Mouse (Mus musculus): Measurements from ENCODE around the gene Rbm43. TPM values are rescaled to one million over a fixed set of nuclear protein-coding genes. Genes with fewer than 3 reads are reported as not detected.

Rbm43 gene
- total and polyA plus RNA-seq, 2 experiments = 2.3 to 6.1 TPM

GRCm38 (mm10) chr2:51972142-51972541 lies 37.2 kb upstream of the Rbm43 start:
- Histone ChIP-seq H3K36me3 (ENCODE audit: control insufficient read depth, insufficient read depth, low read length) (no peaks in the 10 kb centered on the region), H3K27me3 (ENCODE audit: control insufficient read depth, insufficient read depth, low read length) (no peaks in the 10 kb centered on the region), H3K4me3 (ENCODE audit: insufficient read depth, low read depth, low read length) (peak overlapping the region; percentile 52), H3K79me2 (ENCODE audit: control insufficient read depth, insufficient read depth, low read length) (no peaks in the 10 kb centered on the region; the same call in 1 of the 2 replicates), H3K9ac (ENCODE audit: low read depth, low read length) (peak overlapping the region; percentile 51), H3K27ac (replicated peaks; ENCODE audit: insufficient read depth, low read depth, low read length) (peak overlapping the region; percentile 87), H3K4me1 (ENCODE audit: control insufficient read depth, insufficient read depth, low read length) (peaks cover 4% of the 10 kb centered on the region; the same call in 1 of the 2 replicates)
- TF ChIP-seq CTCF (IDR thresholded peaks at IDR 0.05; ENCODE audit: low read depth, low read length) (no peak), POLR2A (IDR thresholded peaks at IDR 0.05; ENCODE audit: extremely low read depth, insufficient read depth, low read length) (no peak)
- DNase-seq (ENCODE audit: extremely low read depth, low read depth, low spot score) = peak; percentile 66
- WGBS = 3% methylated on average over 5 of the region's 5 CpGs

GRCm38 (mm10) chr2:51970897-51971296 lies 35.9 kb upstream of the Rbm43 start:
- 79% methylated on average over 4 of the region's 4 CpGs for WGBS
- no peak overlapping the region for H3K4me3 ChIP-seq (ENCODE audit: insufficient read depth, low read depth, low read length)
- H3K27me3 ChIP-seq (ENCODE audit: control insufficient read depth, insufficient read depth, low read length) = no peaks in the 10 kb centered on the region
- no peaks in the 10 kb centered on the region; the same call in 1 of the 2 replicates for H3K79me2 ChIP-seq (ENCODE audit: control insufficient read depth, insufficient read depth, low read length)
- no peak overlapping the region for H3K9ac ChIP-seq (ENCODE audit: low read depth, low read length)
- H3K27ac ChIP-seq (replicated peaks; ENCODE audit: insufficient read depth, low read depth, low read length) = no peak overlapping the region
- peaks cover 4% of the 10 kb centered on the region; the same call in 1 of the 2 replicates for H3K4me1 ChIP-seq (ENCODE audit: control insufficient read depth, insufficient read depth, low read length)
- no peak for TF ChIP-seq POLR2A (IDR thresholded peaks at IDR 0.05; ENCODE audit: extremely low read depth, insufficient read depth, low read length)
- no peak for TF ChIP-seq CTCF (IDR thresholded peaks at IDR 0.05; ENCODE audit: low read depth, low read length)
- H3K36me3 ChIP-seq (ENCODE audit: control insufficient read depth, insufficient read depth, low read length) = no peaks in the 10 kb centered on the region
- peak; percentile 48 for DNase-seq (ENCODE audit: extremely low read depth, low read depth, low spot score)

GRCm38 (mm10) chr2:51967288-51967687 lies 32.3 kb upstream of the Rbm43 start:
- Histone ChIP-seq H3K36me3 (ENCODE audit: control insufficient read depth, insufficient read depth, low read length) (no peaks in the 10 kb centered on the region), H3K79me2 (ENCODE audit: control insufficient read depth, insufficient read depth, low read length) (peaks cover 4% of the 10 kb centered on the region; the same call in 1 of the 2 replicates), H3K27ac (replicated peaks; ENCODE audit: insufficient read depth, low read depth, low read length) (no peak overlapping the region), H3K4me1 (ENCODE audit: control insufficient read depth, insufficient read depth, low read length) (peaks cover 2% of the 10 kb centered on the region; the same call in 1 of the 2 replicates), H3K9ac (ENCODE audit: low read depth, low read length) (no peak overlapping the region), H3K27me3 (ENCODE audit: control insufficient read depth, insufficient read depth, low read length) (no peaks in the 10 kb centered on the region), H3K4me3 (ENCODE audit: insufficient read depth, low read depth, low read length) (no peak overlapping the region)
- DNase-seq (ENCODE audit: extremely low read depth, low read depth, low spot score) = no peak
- TF ChIP-seq POLR2A (IDR thresholded peaks at IDR 0.05; ENCODE audit: extremely low read depth, insufficient read depth, low read length) (no peak), CTCF (IDR thresholded peaks at IDR 0.05; ENCODE audit: low read depth, low read length) (no peak)
- 90% methylated on average over 3 of the region's 3 CpGs for WGBS

- Histone ChIP-seq H3K4me3 (ENCODE audit: insufficient read depth, low read depth, low read length) (no peak overlapping the region), H3K79me2 (ENCODE audit: control insufficient read depth, insufficient read depth, low read length) (no peaks in the 10 kb centered on the region), H3K36me3 (ENCODE audit: control insufficient read depth, insufficient read depth, low read length) (peaks cover 34% of the 10 kb centered on the region), H3K27me3 (ENCODE audit: control insufficient read depth, insufficient read depth, low read length) (no peaks in the 10 kb centered on the region), H3K9ac (ENCODE audit: low read depth, low read length) (no peak overlapping the region), H3K27ac (replicated peaks; ENCODE audit: insufficient read depth, low read depth, low read length) (no peak overlapping the region), H3K4me1 (ENCODE audit: control insufficient read depth, insufficient read depth, low read length) (no peaks in the 10 kb centered on the region)
- DNase-seq (ENCODE audit: extremely low read depth, low read depth, low spot score) = no peak
- TF ChIP-seq POLR2A (IDR thresholded peaks at IDR 0.05; ENCODE audit: extremely low read depth, insufficient read depth, low read length) (no peak), CTCF (IDR thresholded peaks at IDR 0.05; ENCODE audit: low read depth, low read length) (no peak)
- WGBS = 95% methylated on average over 7 of the region's 7 CpGs
Observed at GRCm38 (mm10) chr2:51953648-51954204, 18.8 kb upstream of the Rbm43 start.

- DNase-seq (ENCODE audit: extremely low read depth, low read depth, low spot score) = no peak
- 87% methylated on average over 1 of the region's 1 CpGs for WGBS
- no peaks in the 10 kb centered on the region for H3K4me1 ChIP-seq (ENCODE audit: control insufficient read depth, insufficient read depth, low read length)
- no peaks in the 10 kb centered on the region for H3K79me2 ChIP-seq (ENCODE audit: control insufficient read depth, insufficient read depth, low read length)
- no peak overlapping the region for H3K27ac ChIP-seq (replicated peaks; ENCODE audit: insufficient read depth, low read depth, low read length)
- H3K36me3 ChIP-seq (ENCODE audit: control insufficient read depth, insufficient read depth, low read length) = peaks cover 32% of the 10 kb centered on the region
- no peak for TF ChIP-seq POLR2A (IDR thresholded peaks at IDR 0.05; ENCODE audit: extremely low read depth, insufficient read depth, low read length)
- no peak for TF ChIP-seq CTCF (IDR thresholded peaks at IDR 0.05; ENCODE audit: low read depth, low read length)
- no peak overlapping the region for H3K4me3 ChIP-seq (ENCODE audit: insufficient read depth, low read depth, low read length)
- H3K9ac ChIP-seq (ENCODE audit: low read depth, low read length) = no peak overlapping the region
- H3K27me3 ChIP-seq (ENCODE audit: control insufficient read depth, insufficient read depth, low read length) = no peaks in the 10 kb centered on the region
Observed at GRCm38 (mm10) chr2:51950876-51951275, 15.9 kb upstream of the Rbm43 start.

GRCm38 (mm10) chr2:51948105-51948830 lies 13.3 kb upstream of the Rbm43 start:
- no peak overlapping the region for H3K27ac ChIP-seq (replicated peaks; ENCODE audit: insufficient read depth, low read depth, low read length)
- WGBS = 74% methylated on average over 6 of the region's 6 CpGs
- no peak for TF ChIP-seq POLR2A (IDR thresholded peaks at IDR 0.05; ENCODE audit: extremely low read depth, insufficient read depth, low read length)
- no peak for TF ChIP-seq CTCF (IDR thresholded peaks at IDR 0.05; ENCODE audit: low read depth, low read length)
- no peaks in the 10 kb centered on the region for H3K79me2 ChIP-seq (ENCODE audit: control insufficient read depth, insufficient read depth, low read length)
- DNase-seq (ENCODE audit: extremely low read depth, low read depth, low spot score) = no peak
- H3K9ac ChIP-seq (ENCODE audit: low read depth, low read length) = no peak overlapping the region
- no peaks in the 10 kb centered on the region for H3K27me3 ChIP-seq (ENCODE audit: control insufficient read depth, insufficient read depth, low read length)
- H3K4me1 ChIP-seq (ENCODE audit: control insufficient read depth, insufficient read depth, low read length) = no peaks in the 10 kb centered on the region
- peaks cover 21% of the 10 kb centered on the region for H3K36me3 ChIP-seq (ENCODE audit: control insufficient read depth, insufficient read depth, low read length)
- H3K4me3 ChIP-seq (ENCODE audit: insufficient read depth, low read depth, low read length) = no peak overlapping the region
